Mouse (Mus musculus) limb, embryonic 11.5 days (tissue): ENCODE results near the gene Nop56. TPM values are rescaled to one million over a fixed set of nuclear protein-coding genes. Genes with fewer than 3 reads are reported as not detected.
A peak's percentile ranks its signal among the peaks of the same experiment; 100 is the strongest.

Experiments used
- ATAC-seq: fragments of 200-750 bp; cut with Nextera tagmentation; 2 replicates; pipeline ENCODE4 v1.8.0; 2017; ENCODE audit warnings: low read depth; ENCODE audit not compliant: insufficient number of reproducible peaks, low FRiP score, low TSS enrichment
- DNase-seq: peaks from one replicate; pipeline ENCODE4 v3.0.0-alpha.2; 2015; ENCODE audit warnings: low spot score
- H3K27ac ChIP-seq: fragments of 300-500 bp; sonication (generic); replicated peaks from 2 replicates; pipeline ENCODE4 v1.5.1; 2014; ENCODE audit warnings: low read depth, mild to moderate bottlenecking, low read length
- H3K27me3 ChIP-seq: fragments of 300-500 bp; sonication (generic); 2 replicates; pipeline ENCODE4 v1.6.1; 2014; ENCODE audit warnings: mild to moderate bottlenecking, low read length, mixed read lengths; ENCODE audit not compliant: control insufficient read depth, insufficient read depth
- H3K36me3 ChIP-seq: fragments of 300-500 bp; sonication (generic); 2 replicates; pipeline ENCODE4 v1.6.1; 2014; ENCODE audit warnings: mild to moderate bottlenecking, low read length, moderate library complexity, mixed read lengths; ENCODE audit not compliant: control insufficient read depth, insufficient read depth
- H3K4me1 ChIP-seq: fragments of 300-500 bp; sonication (generic); 2 replicates; pipeline ENCODE4 v1.6.1; 2014; ENCODE audit warnings: low read length, mixed read lengths; ENCODE audit not compliant: control insufficient read depth, insufficient read depth
- H3K4me2 ChIP-seq: fragments of 300-500 bp; sonication (generic); 2 replicates; pipeline ENCODE4 v1.6.1; 2014; ENCODE audit warnings: low read depth, mild to moderate bottlenecking, moderate library complexity; ENCODE audit not compliant: severe bottlenecking
- H3K4me3 ChIP-seq: fragments of 300-500 bp; sonication (generic); 2 replicates; pipeline ENCODE4 v1.5.1; 2014; ENCODE audit warnings: low read depth, low read length
- H3K9ac ChIP-seq: fragments of 300-500 bp; sonication (generic); 2 replicates; pipeline ENCODE4 v1.6.1; 2014; ENCODE audit warnings: mild to moderate bottlenecking, low read length
- H3K9me3 ChIP-seq: fragments of 300-500 bp; sonication (generic); 2 replicates; pipeline ENCODE4 v1.6.1; 2016; ENCODE audit warnings: low read length; ENCODE audit not compliant: control insufficient read depth
- WGBS: fragments of 180-500 bp; shearing (Covaris S2); extraction: QIAGEN DNeasy Blood & Tissue Kit; methylation state at CpG from one replicate; pipeline ENCODE4 v1.1.7; 2014; 5-methylcytosine and 5-hydroxymethylcytosine counted together
- polyA plus RNA-seq: library from polyadenylated mRNA; unstranded; fragments of >200 nt; fragmentation: Nextera tagmentation; extraction: Ambion mirVana; gene quantifications from 2 replicates; pipeline ENCODE4 v1.2.1, GENCODE M21; 2014

Gene Nop56
- polyA plus RNA-seq, 1 experiment from 2014 or later, result 383 TPM

DNA sequence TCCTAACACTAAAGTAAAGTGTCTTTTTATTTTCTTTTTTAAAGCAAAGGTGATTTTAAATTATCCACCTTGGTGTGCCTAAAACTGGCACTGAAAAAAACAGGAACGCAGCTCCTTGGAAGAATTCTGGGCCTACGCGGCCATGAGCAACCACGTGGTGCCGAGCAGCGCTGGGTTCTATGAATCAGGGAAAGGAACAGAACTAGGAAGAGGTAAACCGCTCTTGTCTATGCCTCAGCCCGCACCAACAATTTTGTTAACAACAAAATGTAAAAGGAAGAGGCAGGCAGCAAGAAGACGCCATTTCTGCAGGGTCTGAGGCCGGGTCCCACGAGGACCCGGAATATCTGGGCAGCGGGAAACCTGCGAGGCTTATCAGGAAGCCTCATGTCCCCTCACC is 498 bp upstream of the Nop56 start:
- Histone ChIP-seq H3K9me3 (no peaks in the 10 kb centered on the region), H3K4me2 (peak overlapping the region; percentile 84), H3K4me3 (peak overlapping the region; percentile 94), H3K9ac (peak overlapping the region; percentile 97), H3K36me3 (peaks cover 16% of the 10 kb centered on the region), H3K4me1 (peaks cover 4% of the 10 kb centered on the region; the same call in 1 of the 2 replicates), H3K27ac (peak overlapping the region; percentile 91), H3K27me3 (no peaks in the 10 kb centered on the region)
- WGBS, result 1% methylated on average over 14 of the region's 14 CpGs
- ATAC-seq (peak; percentile 2; the same call in 1 of the 2 replicates), DNase-seq (no peak)

DNA sequence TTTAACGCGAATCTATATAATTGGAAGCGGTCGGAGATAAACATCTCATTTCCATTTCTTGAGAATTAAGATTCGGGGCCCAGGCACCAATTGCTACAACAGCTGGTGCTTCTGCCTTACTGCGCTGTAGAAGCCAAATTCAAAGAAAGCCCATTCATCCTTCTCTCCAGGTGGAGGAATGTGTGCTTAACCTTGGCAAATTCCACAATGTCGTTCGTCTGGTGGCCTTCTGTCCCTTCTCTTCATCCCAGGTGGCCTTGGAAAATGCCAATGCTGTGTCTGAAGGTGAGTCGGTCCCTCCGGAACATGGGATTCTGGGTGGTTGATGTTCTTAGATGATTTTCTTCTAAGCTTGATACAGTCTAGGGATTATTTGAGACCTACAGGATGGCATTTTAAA is 632 bp downstream of the Nop56 start:
- H3K9me3 ChIP-seq, result no peaks in the 10 kb centered on the region
- H3K4me3 ChIP-seq, result peak overlapping the region; percentile 94
- no peak for DNase-seq
- no peak overlapping the region for H3K27ac ChIP-seq
- peak overlapping the region; percentile 97 for H3K9ac ChIP-seq
- peak overlapping the region; percentile 84 for H3K4me2 ChIP-seq
- 2% methylated on average over 10 of the region's 10 CpGs for WGBS
- peaks cover 4% of the 10 kb centered on the region; the same call in 1 of the 2 replicates for H3K4me1 ChIP-seq
- H3K27me3 ChIP-seq, result no peaks in the 10 kb centered on the region
- H3K36me3 ChIP-seq, result peaks cover 20% of the 10 kb centered on the region
- ATAC-seq, result no peak

DNA sequence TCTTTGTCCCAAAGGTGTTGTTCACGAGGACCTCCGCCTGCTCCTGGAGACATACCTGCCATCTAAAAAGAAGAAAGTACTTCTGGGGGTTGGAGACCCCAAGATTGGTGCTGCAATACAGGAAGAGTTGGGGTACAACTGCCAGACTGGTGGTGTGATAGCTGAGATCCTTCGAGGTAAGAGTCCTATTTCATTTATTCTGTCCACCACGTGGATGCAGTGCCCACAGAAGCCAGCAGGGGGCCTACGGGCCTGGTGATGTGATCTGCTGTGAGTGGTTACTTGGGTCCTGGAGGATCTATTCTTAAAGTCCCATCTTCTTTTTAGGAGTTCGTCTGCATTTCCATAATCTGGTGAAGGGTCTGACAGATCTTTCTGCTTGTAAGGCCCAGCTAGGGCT is 1.4 kb downstream of the Nop56 start:
- Histone ChIP-seq H3K4me3 (peak overlapping the region; percentile 94), H3K9ac (no peak overlapping the region), H3K36me3 (peaks cover 22% of the 10 kb centered on the region), H3K27me3 (no peaks in the 10 kb centered on the region), H3K4me1 (peaks cover 4% of the 10 kb centered on the region; the same call in 1 of the 2 replicates), H3K4me2 (peak overlapping the region; percentile 84), H3K9me3 (no peaks in the 10 kb centered on the region), H3K27ac (no peak overlapping the region)
- 48% methylated on average over 6 of the region's 6 CpGs for WGBS
- ATAC-seq (no peak), DNase-seq (peak; percentile 87)

DNA sequence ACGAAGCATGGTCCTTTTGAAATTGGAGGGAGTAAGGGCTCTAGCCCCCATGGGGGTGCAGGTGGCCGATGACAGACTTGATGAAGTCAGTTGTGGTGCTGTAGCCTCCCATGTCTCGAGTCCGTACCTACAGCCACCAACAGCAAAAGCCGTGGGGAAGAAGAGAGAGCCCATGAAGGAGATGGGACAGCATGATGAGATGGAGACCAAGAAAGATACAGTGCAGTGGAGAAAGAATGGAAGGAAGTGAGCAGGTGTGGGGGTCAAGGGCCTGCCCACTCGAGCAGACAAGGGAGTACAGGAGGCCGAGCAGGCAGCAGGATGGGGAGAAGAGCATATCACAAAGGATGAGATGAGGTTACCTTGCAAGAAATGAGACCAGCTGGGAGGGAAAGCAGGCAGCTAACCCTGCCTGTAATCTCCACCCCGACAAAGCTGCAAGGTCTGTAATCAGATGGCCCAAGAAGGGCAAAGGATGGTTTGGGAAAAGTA is 5.4 kb downstream of the Nop56 start:
- Histone ChIP-seq H3K4me1 (peaks cover 6% of the 10 kb centered on the region; the same call in 1 of the 2 replicates), H3K27ac (no peak overlapping the region), H3K4me3 (no peak overlapping the region), H3K27me3 (no peaks in the 10 kb centered on the region), H3K4me2 (no peak overlapping the region), H3K36me3 (peaks cover 22% of the 10 kb centered on the region), H3K9ac (no peak overlapping the region), H3K9me3 (no peaks in the 10 kb centered on the region)
- ATAC-seq (no peak), DNase-seq (peak; percentile 22)
- 41% methylated on average over 8 of the region's 8 CpGs for WGBS

DNA sequence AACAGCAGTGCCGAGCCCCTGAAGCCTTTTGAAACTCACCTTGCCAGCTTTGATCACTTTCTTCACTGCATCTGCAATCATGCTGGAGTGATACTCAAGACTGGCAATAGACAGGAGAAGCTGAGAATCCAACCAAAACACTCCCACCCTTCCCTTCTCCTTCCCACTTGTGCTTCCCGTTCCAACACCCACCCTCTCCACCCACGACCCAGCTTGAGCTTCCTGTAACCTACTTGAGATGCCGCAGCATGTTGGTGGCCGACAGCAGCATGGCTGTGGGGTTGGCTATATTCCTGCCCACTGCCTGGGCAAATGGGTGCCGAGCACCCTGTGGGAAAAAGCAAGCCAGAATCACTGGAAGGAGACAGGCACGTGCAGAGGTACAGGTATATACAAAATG is 6.0 kb downstream of the Nop56 start:
- 68% methylated on average over 7 of the region's 7 CpGs for WGBS

DNA sequence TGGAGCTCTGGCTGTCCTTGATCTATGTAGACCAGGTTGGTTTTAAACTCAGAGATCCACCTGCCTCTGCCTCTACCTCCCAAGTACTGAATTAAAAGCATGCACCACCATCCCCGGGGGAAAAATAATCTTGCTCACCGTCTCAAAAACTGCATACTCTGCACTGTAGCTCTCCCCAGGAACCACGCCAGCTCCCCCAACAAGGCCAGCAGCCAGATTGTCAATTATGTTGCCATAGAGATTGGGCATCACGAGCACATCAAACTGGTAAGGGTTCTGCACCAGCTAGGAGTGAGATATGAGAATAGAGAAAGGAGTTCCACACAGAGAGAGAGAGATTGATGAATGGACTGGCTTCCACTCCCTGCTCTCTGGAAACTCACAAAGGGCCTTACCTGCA is 6.6 kb downstream of the Nop56 start:
- ATAC-seq (no peak), DNase-seq (no peak)
- Histone ChIP-seq H3K4me2 (no peak overlapping the region), H3K36me3 (peaks cover 20% of the 10 kb centered on the region), H3K9me3 (no peaks in the 10 kb centered on the region), H3K27ac (no peak overlapping the region), H3K9ac (no peak overlapping the region), H3K4me1 (0 out of 2 replicates have a peak, but pooled peaks cover 2% of the 10 kb centered on the region), H3K4me3 (no peak overlapping the region), H3K27me3 (no peaks in the 10 kb centered on the region)
- WGBS, result 80% methylated on average over 4 of the region's 4 CpGs

More for the DNA sequence above, 6.0 kb downstream of the Nop56 start:
- DNase-seq, result no peak
- Histone ChIP-seq H3K27ac (no peak overlapping the region), H3K4me2 (no peak overlapping the region), H3K36me3 (peaks cover 22% of the 10 kb centered on the region), H3K4me1 (peaks cover 6% of the 10 kb centered on the region; the same call in 1 of the 2 replicates), H3K9me3 (no peaks in the 10 kb centered on the region), H3K9ac (no peak overlapping the region), H3K27me3 (no peaks in the 10 kb centered on the region), H3K4me3 (no peak overlapping the region)
- no peak for ATAC-seq

DNA sequence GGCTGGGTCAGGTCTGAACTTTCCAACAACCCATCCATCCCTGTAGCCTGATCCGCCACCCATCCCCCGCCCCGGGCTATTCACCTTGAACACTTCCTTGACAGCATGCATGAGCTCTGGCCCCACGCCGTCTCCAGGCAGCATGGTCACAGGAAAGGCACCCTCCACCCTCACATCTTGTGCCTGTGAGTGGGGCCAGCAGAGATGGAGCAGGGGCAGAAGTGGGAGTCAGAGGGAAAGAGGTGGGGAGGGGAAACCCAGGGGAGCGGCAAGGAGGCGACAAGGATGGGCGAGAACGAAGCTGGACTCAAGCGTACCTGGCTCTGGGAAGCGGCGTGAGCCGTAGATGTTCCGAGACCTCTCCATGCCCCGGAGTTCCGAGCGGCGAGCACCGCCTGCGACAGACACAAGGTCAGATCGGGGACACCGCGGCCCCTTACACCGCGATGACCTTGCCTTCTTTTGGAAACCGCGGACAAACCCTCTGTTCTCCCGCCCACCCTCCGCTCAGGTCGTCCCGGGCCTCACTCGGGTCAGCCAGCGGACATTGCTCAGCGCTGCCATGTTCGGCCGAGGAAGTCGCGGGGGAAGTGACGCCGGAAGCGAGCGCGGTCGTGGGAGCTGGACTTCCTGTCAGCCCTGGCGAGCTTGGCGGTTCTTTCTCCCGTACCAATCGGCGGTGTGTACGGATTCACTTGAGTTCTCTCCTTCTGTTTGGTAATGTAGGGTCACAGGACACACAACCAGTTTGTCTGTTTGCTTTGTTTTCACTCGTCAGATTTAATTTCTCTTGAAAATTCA is 9.8 kb downstream of the Nop56 start, which contains the start of gene Idh3b:
Gene Idh3b (minus strand): TSS at position 694 of the 801 bp plus-strand sequence.
- Histone ChIP-seq H3K27me3 (no peaks in the 10 kb centered on the region), H3K36me3 (peaks cover 6% of the 10 kb centered on the region; the same call in 1 of the 2 replicates), H3K9me3 (no peaks in the 10 kb centered on the region), H3K4me1 (0 out of 2 replicates have a peak, but pooled peaks cover 2% of the 10 kb centered on the region), H3K27ac (peak within 1 kb of the TSS; percentile 61; the same call in 1 of the 2 replicates), H3K9ac (peak within 1 kb of the TSS; percentile 80), H3K4me3 (peak within 1 kb of the TSS; percentile 81), H3K4me2 (peak within 1 kb of the TSS; percentile 88)
- DNase-seq (peak; percentile 93), ATAC-seq (peak; percentile 82)
- WGBS, result 1% methylated on average over 50 of the region's 51 CpGs

DNA sequence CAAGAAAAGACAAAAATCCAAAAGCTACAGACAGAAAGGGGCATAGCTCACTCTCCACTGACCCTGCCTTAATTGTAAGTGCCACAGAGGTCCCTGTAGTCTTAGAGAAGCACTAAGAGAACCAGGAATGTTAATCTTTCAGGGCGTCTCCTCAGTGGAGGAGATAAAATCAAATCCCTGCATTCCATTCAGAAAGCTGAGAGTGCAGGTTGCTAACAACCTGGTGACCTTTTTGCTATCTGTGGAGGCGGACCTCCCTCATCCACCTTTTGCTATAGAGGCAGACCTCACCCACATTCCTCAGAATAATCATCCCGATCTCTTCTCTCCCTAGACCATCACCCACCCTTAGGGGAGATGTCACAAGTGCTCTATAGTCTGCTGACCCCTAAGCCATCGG is 14.9 kb downstream of the Nop56 start:
- no peak for DNase-seq
- no peaks in the 10 kb centered on the region for H3K4me1 ChIP-seq
- no peak overlapping the region for H3K4me2 ChIP-seq
- H3K4me3 ChIP-seq, result no peak overlapping the region
- no peak overlapping the region for H3K27ac ChIP-seq
- 0 out of 2 replicates have a peak, but pooled peaks cover 3% of the 10 kb centered on the region for H3K27me3 ChIP-seq
- H3K9me3 ChIP-seq, result no peaks in the 10 kb centered on the region
- H3K9ac ChIP-seq, result no peak overlapping the region
- WGBS, result 64% methylated on average over 4 of the region's 4 CpGs
- H3K36me3 ChIP-seq, result no peaks in the 10 kb centered on the region
- no peak for ATAC-seq
